Mouse (Mus musculus): Measurements from ENCODE around the gene Zcchc8. TPM values are rescaled to one million over a fixed set of nuclear protein-coding genes. Genes with fewer than 3 reads are reported as not detected.

Gene Zcchc8
- total and polyA plus RNA-seq, 2 experiments from 2014 or later = 30.8 to 31.8 TPM

DNA sequence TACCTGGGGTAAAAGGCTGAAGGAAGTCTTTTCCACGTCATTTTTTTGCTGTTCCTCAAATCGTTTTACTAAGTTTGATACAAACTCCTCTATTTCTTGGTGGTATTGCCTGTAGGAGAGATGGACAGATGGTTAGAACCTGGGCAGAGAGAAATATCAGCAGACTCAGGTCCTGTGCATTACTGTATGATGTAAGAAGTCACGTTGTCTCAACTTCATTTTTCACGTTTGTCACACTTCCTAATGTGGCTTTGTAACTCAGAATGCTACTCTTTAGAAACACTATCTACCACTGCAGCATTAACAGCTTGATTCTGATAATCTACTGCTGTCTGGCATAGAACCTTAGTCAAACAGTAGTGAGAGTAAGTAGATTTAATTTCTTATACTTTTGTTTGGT lies 6.3 kb downstream of the Zcchc8 start:
- H3K4me3 ChIP-seq (ENCODE audit: low read depth, low read length) = no peak overlapping the region
- H3K27ac ChIP-seq (ENCODE audit: low read depth) = no peak overlapping the region
- peaks cover 74% of the 10 kb centered on the region for H3K36me3 ChIP-seq (replicated peaks; ENCODE audit: control insufficient read depth, insufficient read depth, low read length)
- no peak for TF ChIP-seq EP300 (IDR thresholded peaks at IDR 0.05; ENCODE audit: low read depth)
- no peak for TF ChIP-seq CTCF (IDR thresholded peaks at IDR 0.05; ENCODE audit: low read depth)
- H3K9me3 ChIP-seq (replicated peaks; ENCODE audit: control insufficient read depth, low read length) = no peaks in the 10 kb centered on the region
- H3K4me1 ChIP-seq (ENCODE audit: control insufficient read depth, insufficient read depth) = peaks cover 13% of the 10 kb centered on the region; the same call in 1 of the 2 replicates
- DNase-seq (ENCODE audit: low spot score) (no peak), ATAC-seq (ENCODE audit: insufficient read depth, low read depth) (no peak)
- no peak overlapping the region for H3K4me2 ChIP-seq (ENCODE audit: low read depth, low read length)
- no peaks in the 10 kb centered on the region for H3K27me3 ChIP-seq (ENCODE audit: control insufficient read depth, insufficient read depth, low read length)
- WGBS = 82% methylated on average over 4 of the region's 4 CpGs
- H3K9ac ChIP-seq (replicated peaks; ENCODE audit: low read depth, low read length) = no peak overlapping the region

DNA sequence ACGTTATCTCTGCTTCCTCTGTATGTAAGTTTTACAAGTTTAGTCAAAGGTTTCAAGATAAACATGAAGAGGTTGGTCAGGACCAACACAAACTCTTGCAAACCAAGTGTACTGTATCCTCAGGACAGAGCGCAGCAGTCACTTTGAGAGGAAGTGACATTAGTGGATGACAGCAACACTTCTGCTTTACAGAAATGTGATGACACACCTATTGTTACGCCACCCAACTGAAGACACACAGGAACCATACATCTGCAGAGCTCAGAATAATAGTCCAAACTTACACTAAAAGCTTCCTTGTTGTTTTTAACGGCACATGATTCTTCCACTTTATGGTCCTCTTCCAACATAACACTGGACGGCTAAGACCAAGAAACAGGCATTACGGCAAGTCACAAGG lies 7.1 kb downstream of the Zcchc8 start:
- ATAC-seq (ENCODE audit: insufficient read depth, low read depth) (no peak), DNase-seq (ENCODE audit: low spot score) (no peak)
- Histone ChIP-seq H3K27me3 (ENCODE audit: control insufficient read depth, insufficient read depth, low read length) (no peaks in the 10 kb centered on the region), H3K9ac (replicated peaks; ENCODE audit: low read depth, low read length) (no peak overlapping the region), H3K4me1 (ENCODE audit: control insufficient read depth, insufficient read depth) (peaks cover 6% of the 10 kb centered on the region; the same call in 1 of the 2 replicates), H3K9me3 (replicated peaks; ENCODE audit: control insufficient read depth, low read length) (no peaks in the 10 kb centered on the region), H3K36me3 (replicated peaks; ENCODE audit: control insufficient read depth, insufficient read depth, low read length) (peaks cover 82% of the 10 kb centered on the region), H3K27ac (ENCODE audit: low read depth) (no peak overlapping the region), H3K4me3 (ENCODE audit: low read depth, low read length) (no peak overlapping the region), H3K4me2 (ENCODE audit: low read depth, low read length) (no peak overlapping the region)
- 90% methylated on average over 6 of the region's 6 CpGs for WGBS
- no peak for TF ChIP-seq CTCF (IDR thresholded peaks at IDR 0.05; ENCODE audit: low read depth)

DNA sequence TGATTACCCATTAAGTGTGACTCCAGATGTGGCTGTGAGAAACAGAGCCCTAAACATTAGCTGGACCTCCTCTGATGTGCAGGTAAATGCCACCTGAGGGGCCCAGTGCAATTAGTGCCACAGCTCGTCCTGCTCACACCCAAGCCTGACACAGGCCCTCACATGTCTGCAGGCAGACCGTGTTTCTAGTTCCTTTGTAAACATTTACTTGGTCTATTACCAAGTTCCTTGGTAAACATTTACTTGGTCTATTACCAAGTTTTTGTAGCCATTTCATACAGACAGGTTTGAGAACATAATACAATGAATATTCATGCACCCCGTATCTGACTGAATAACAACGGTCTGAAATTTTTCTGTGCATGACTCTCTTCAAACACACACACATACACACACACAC lies 11.3 kb downstream of the Zcchc8 start:
- peaks cover 96% of the 10 kb centered on the region for H3K36me3 ChIP-seq (replicated peaks; ENCODE audit: control insufficient read depth, insufficient read depth, low read length)
- no peaks in the 10 kb centered on the region for H3K27me3 ChIP-seq (ENCODE audit: control insufficient read depth, insufficient read depth, low read length)
- TF ChIP-seq EP300 (IDR thresholded peaks at IDR 0.05; ENCODE audit: low read depth) = no peak
- no peak for TF ChIP-seq CTCF (IDR thresholded peaks at IDR 0.05; ENCODE audit: low read depth)
- no peaks in the 10 kb centered on the region for H3K4me1 ChIP-seq (ENCODE audit: control insufficient read depth, insufficient read depth)
- DNase-seq (ENCODE audit: low spot score) (no peak), ATAC-seq (ENCODE audit: insufficient read depth, low read depth) (no peak)
- no peak overlapping the region for H3K9ac ChIP-seq (replicated peaks; ENCODE audit: low read depth, low read length)
- no peak overlapping the region for H3K4me2 ChIP-seq (ENCODE audit: low read depth, low read length)
- H3K9me3 ChIP-seq (replicated peaks; ENCODE audit: control insufficient read depth, low read length) = no peaks in the 10 kb centered on the region
- WGBS = 86% methylated on average over 4 of the region's 4 CpGs
- H3K27ac ChIP-seq (ENCODE audit: low read depth) = no peak overlapping the region
- H3K4me3 ChIP-seq (ENCODE audit: low read depth, low read length) = no peak overlapping the region

DNA sequence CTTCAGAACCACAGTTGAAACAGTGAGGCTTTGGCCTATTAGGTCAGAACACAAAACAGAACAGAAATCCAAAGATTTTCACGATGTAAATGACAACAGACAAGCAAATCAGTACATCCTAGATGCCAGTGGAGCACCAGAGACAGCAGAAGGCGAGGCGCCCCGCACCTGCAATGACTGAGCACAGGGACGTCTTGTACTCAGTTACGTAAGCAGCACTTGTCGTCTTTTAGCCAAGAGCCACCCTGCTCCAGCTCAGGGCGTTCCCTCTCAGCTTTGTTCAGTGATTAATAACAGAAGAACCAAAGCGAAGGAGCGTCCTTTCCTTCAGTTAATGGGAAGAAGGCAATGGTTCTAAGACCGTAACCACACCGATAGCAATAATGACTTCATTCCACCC lies 12.3 kb downstream of the Zcchc8 start:
- H3K27ac ChIP-seq (ENCODE audit: low read depth) = no peak overlapping the region
- DNase-seq (ENCODE audit: low spot score) (no peak), ATAC-seq (ENCODE audit: insufficient read depth, low read depth) (no peak)
- TF ChIP-seq CTCF (IDR thresholded peaks at IDR 0.05; ENCODE audit: low read depth) (no peak), EP300 (IDR thresholded peaks at IDR 0.05; ENCODE audit: low read depth) (no peak)
- WGBS = 90% methylated on average over 12 of the region's 12 CpGs
- peaks cover 96% of the 10 kb centered on the region for H3K36me3 ChIP-seq (replicated peaks; ENCODE audit: control insufficient read depth, insufficient read depth, low read length)
- H3K4me2 ChIP-seq (ENCODE audit: low read depth, low read length) = no peak overlapping the region
- no peaks in the 10 kb centered on the region for H3K4me1 ChIP-seq (ENCODE audit: control insufficient read depth, insufficient read depth)
- no peaks in the 10 kb centered on the region for H3K27me3 ChIP-seq (ENCODE audit: control insufficient read depth, insufficient read depth, low read length)
- no peak overlapping the region for H3K4me3 ChIP-seq (ENCODE audit: low read depth, low read length)
- no peaks in the 10 kb centered on the region for H3K9me3 ChIP-seq (replicated peaks; ENCODE audit: control insufficient read depth, low read length)
- no peak overlapping the region for H3K9ac ChIP-seq (replicated peaks; ENCODE audit: low read depth, low read length)

DNA sequence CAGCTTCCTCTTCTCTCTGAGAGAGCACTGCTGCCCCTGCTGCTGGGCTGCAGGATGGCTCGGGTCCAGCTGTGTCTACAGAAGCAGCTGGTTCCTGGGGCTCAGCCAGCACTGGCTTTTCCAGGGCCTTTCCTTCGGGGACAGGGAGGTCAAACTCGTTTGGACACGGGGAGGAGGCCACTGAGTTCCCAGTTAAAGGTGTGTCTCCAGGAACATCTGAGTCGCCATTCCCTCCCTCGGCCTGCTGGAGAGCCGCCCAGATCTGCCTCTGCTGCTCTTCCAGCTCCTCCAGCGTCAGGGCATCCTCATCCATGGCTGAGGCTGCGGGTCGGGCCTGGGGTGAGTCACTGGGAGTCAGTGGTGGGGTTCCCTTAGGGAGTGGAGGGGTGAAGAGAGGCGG lies 20.3 kb downstream of the Zcchc8 start:
- Histone ChIP-seq H3K27ac (ENCODE audit: low read depth) (peak overlapping the region; percentile 62), H3K27me3 (ENCODE audit: control insufficient read depth, insufficient read depth, low read length) (no peaks in the 10 kb centered on the region), H3K36me3 (replicated peaks; ENCODE audit: control insufficient read depth, insufficient read depth, low read length) (peaks cover 74% of the 10 kb centered on the region), H3K4me2 (ENCODE audit: low read depth, low read length) (no peak overlapping the region), H3K9ac (replicated peaks; ENCODE audit: low read depth, low read length) (no peak overlapping the region), H3K9me3 (replicated peaks; ENCODE audit: control insufficient read depth, low read length) (no peaks in the 10 kb centered on the region), H3K4me1 (ENCODE audit: control insufficient read depth, insufficient read depth) (0 out of 2 replicates have a peak, but pooled peaks cover 8% of the 10 kb centered on the region), H3K4me3 (ENCODE audit: low read depth, low read length) (no peak overlapping the region)
- 23% methylated on average over 11 of the region's 11 CpGs for WGBS
- DNase-seq (ENCODE audit: low spot score) (peak; percentile 58), ATAC-seq (ENCODE audit: insufficient read depth, low read depth) (peak; percentile 53; the same call in 1 of the 2 replicates)
- TF ChIP-seq CTCF (IDR thresholded peaks at IDR 0.05; ENCODE audit: low read depth) = peak; percentile 16; the same call in 1 of the 2 replicates
- TF ChIP-seq EP300 (IDR thresholded peaks at IDR 0.05; ENCODE audit: low read depth) = no peak

DNA sequence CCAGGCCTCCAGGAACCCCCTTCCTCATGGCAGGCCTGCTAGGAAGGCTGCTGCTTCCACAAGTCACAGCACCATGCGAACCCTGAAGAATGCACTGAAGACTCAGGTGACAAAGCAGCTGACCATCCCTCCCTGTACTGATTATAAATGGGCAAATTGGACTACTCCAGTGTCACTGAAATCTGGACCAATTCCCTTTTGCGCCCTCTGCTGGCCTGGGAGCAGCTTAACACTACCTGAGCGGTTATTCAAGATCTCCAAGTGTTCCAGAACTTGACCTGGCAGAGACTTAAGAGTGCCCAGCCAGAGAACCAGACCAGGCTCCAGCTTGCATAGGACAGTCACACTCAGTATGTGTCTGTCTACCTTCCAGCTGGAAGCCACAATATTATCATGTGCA lies 21.7 kb downstream of the Zcchc8 start:
- H3K36me3 ChIP-seq (replicated peaks; ENCODE audit: control insufficient read depth, insufficient read depth, low read length) = peaks cover 60% of the 10 kb centered on the region
- ATAC-seq (ENCODE audit: insufficient read depth, low read depth) = peak; percentile 18; the same call in 1 of the 2 replicates

More for the DNA sequence above, 21.7 kb downstream of the Zcchc8 start:
- whole genome bisulfite sequencing = 23% methylated on average over 3 of the region's 3 CpGs
- H3K27me3 ChIP-seq (ENCODE audit: control insufficient read depth, insufficient read depth, low read length) = no peaks in the 10 kb centered on the region
- no peak overlapping the region for H3K27ac ChIP-seq (ENCODE audit: low read depth)
- no peak overlapping the region for H3K4me3 ChIP-seq (ENCODE audit: low read depth, low read length)
- no peak overlapping the region for H3K9ac ChIP-seq (replicated peaks; ENCODE audit: low read depth, low read length)
- DNase-seq (ENCODE audit: low spot score) = peak; percentile 68
- TF ChIP-seq CTCF (IDR thresholded peaks at IDR 0.05; ENCODE audit: low read depth) (peak; percentile 82), EP300 (IDR thresholded peaks at IDR 0.05; ENCODE audit: low read depth) (no peak)
- H3K4me2 ChIP-seq (ENCODE audit: low read depth, low read length) = no peak overlapping the region
- no peaks in the 10 kb centered on the region for H3K9me3 ChIP-seq (replicated peaks; ENCODE audit: control insufficient read depth, low read length)
- peaks cover 9% of the 10 kb centered on the region; the same call in 1 of the 2 replicates for H3K4me1 ChIP-seq (ENCODE audit: control insufficient read depth, insufficient read depth)
